Mouse (Mus musculus) midbrain, embryonic 11.5 days (tissue): Measurements from ENCODE around the gene Ralgds. TPM values are rescaled to one million over a fixed set of nuclear protein-coding genes. Genes with fewer than 3 reads are reported as not detected.

Experiments
- ATAC-seq: fragments of 200-750 bp; cut with Nextera tagmentation; 2 replicates; pipeline ENCODE4 v1.8.0; 2017; ENCODE audit warnings: moderate TSS enrichment, moderate library complexity; ENCODE audit not compliant: low FRiP score
- DNase-seq: peaks from one replicate; pipeline ENCODE4 v3.0.0; 2015; ENCODE audit warnings: low spot score; ENCODE audit errors: missing footprints
- H3K27ac ChIP-seq: fragments of 300-500 bp; sonication (generic); 2 replicates; pipeline ENCODE4 v1.5.1; 2014; ENCODE audit warnings: low read depth, low read length
- H3K27me3 ChIP-seq: fragments of 300-500 bp; sonication (generic); 2 replicates; pipeline ENCODE4 v1.6.1; 2014; ENCODE audit warnings: mild to moderate bottlenecking, low read length, moderate library complexity, mixed read lengths; ENCODE audit not compliant: control insufficient read depth, insufficient read depth
- H3K36me3 ChIP-seq: fragments of 300-500 bp; sonication (generic); 2 replicates; pipeline ENCODE4 v1.6.1; 2014; ENCODE audit warnings: mild to moderate bottlenecking, low read length, moderate library complexity, mixed read lengths; ENCODE audit not compliant: control insufficient read depth, insufficient read depth
- H3K4me1 ChIP-seq: fragments of 300-500 bp; sonication (generic); 2 replicates; pipeline ENCODE4 v1.6.1; 2014; ENCODE audit warnings: low read length; ENCODE audit not compliant: control insufficient read depth, insufficient read depth
- H3K4me2 ChIP-seq: fragments of 300-500 bp; sonication (generic); 2 replicates; pipeline ENCODE4 v1.6.1; 2014; ENCODE audit warnings: mild to moderate bottlenecking, moderate library complexity
- H3K4me3 ChIP-seq: fragments of 300-500 bp; sonication (generic); 2 replicates; pipeline ENCODE4 v1.5.1; 2014; ENCODE audit warnings: low read depth, low read length
- H3K9ac ChIP-seq: fragments of 300-500 bp; sonication (generic); 2 replicates; pipeline ENCODE4 v1.6.1; 2014; ENCODE audit warnings: low read length
- H3K9me3 ChIP-seq: fragments of 300-500 bp; sonication (generic); 2 replicates; pipeline ENCODE4 v1.6.1; 2016; ENCODE audit warnings: low read length; ENCODE audit not compliant: control insufficient read depth
- WGBS: fragments of 180-500 bp; shearing (Covaris S2); extraction: QIAGEN DNeasy Blood & Tissue Kit; methylation state at CpG from one replicate; pipeline ENCODE4 v1.1.7; 2014; 5-methylcytosine and 5-hydroxymethylcytosine counted together
- polyA plus RNA-seq: library from polyadenylated mRNA; unstranded; fragments of >200 nt; fragmentation: Nextera tagmentation; extraction: Ambion mirVana; gene quantifications from 2 replicates; pipeline ENCODE4 v1.2.1, GENCODE M21; 2014

The Ralgds gene
- polyA plus RNA-seq, 1 experiment from 2014 or later = 48.8 TPM

GRCm38 (mm10) chr2:28539949-28540348 lies 27.0 kb downstream of the Ralgds start:
- H3K4me1 ChIP-seq = peaks cover 39% of the 10 kb centered on the region
- peaks cover 13% of the 10 kb centered on the region for H3K36me3 ChIP-seq
- no peak overlapping the region for H3K9ac ChIP-seq
- no peaks in the 10 kb centered on the region for H3K27me3 ChIP-seq
- H3K4me2 ChIP-seq = no peak overlapping the region
- no peak for ATAC-seq
- no peak overlapping the region; the same call in 1 of the 2 replicates for H3K27ac ChIP-seq
- no peaks in the 10 kb centered on the region for H3K9me3 ChIP-seq
- DNase-seq = no peak
- WGBS = 83% methylated on average over 2 of the region's 2 CpGs
- no peak overlapping the region for H3K4me3 ChIP-seq

DNA sequence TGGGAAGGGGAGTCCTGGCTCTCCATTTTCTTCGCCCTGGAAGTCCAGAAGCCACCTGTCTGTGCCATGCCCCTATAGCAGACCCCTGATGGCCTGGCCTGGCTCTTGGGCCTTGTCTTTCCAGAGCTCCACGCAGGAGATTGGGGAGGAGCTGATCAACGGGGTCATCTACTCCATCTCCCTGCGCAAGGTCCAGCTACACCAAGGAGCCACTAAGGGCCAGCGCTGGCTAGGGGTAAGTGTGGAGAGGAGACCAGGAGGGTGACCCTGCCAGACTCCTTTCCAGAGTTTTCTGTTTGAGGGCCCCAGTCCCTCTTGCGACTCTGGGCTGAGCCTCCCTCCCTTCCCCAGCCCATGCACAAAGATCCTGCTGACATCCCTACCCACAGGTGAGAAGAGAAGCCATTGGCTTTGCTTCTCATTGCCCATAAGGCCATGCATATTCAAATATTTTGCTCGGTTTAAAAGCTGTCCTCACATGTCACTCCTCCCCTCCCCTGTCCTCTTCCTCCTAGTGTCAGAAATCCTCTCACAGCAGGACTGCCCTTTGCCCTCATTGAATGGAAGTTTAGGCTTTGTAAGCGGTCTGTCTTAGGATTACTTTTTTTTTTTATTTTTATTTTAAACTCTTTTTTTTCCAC lies 27.8 kb downstream of the Ralgds start:
- H3K4me2 ChIP-seq = no peak overlapping the region
- DNase-seq (no peak), ATAC-seq (no peak)
- H3K4me3 ChIP-seq = no peak overlapping the region
- H3K27me3 ChIP-seq = no peaks in the 10 kb centered on the region
- 74% methylated on average over 8 of the region's 8 CpGs for WGBS
- H3K4me1 ChIP-seq = peaks cover 32% of the 10 kb centered on the region
- no peak overlapping the region for H3K27ac ChIP-seq
- H3K9ac ChIP-seq = no peak overlapping the region
- H3K9me3 ChIP-seq = no peaks in the 10 kb centered on the region
- peaks cover 16% of the 10 kb centered on the region for H3K36me3 ChIP-seq

DNA sequence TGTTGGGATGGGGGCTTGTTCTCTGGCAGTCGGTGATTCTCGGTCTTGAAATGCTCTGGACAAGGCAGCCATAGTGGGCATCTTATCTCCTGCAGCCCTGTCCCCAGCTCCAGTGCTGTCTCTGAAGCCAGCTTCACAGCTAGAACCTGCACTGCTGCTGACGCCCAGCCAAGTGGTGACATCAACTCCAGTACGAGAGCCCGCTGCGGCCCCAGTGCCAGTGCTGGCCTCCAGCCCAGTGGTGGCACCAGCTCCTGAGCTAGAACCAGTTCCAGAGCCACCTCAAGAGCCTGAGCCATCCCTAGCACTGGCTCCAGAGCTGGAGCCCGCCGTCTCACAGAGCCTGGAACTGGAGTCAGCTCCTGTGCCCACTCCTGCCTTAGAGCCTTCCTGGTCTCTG lies 31.0 kb downstream of the Ralgds start:
- Histone ChIP-seq H3K4me1 (peaks cover 14% of the 10 kb centered on the region), H3K9ac (no peak overlapping the region), H3K4me3 (no peak overlapping the region), H3K27ac (no peak overlapping the region), H3K9me3 (no peaks in the 10 kb centered on the region), H3K27me3 (no peaks in the 10 kb centered on the region), H3K4me2 (no peak overlapping the region), H3K36me3 (peaks cover 20% of the 10 kb centered on the region)
- no peak for DNase-seq
- 93% methylated on average over 8 of the region's 8 CpGs for WGBS
- no peak for ATAC-seq

DNA sequence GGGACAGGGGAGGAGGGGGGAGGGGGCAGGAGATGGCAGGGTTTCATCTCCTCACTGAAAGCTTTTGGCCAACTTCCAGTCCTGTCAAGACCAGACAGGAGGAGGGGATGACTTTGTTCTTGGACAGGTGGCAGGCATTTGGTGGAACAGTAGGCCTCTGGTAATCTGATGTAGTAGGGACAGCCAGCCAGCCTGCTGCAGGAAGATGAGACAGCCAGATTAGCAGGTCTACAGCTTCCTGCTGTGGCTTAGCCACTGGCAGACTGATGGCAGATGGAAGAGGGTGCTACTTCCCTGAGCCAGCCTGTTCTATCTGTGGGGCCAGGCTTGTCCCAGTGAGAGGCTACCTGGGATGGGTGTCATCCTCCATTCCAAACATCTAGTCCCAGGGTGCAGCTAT lies 33.1 kb downstream of the Ralgds start:
- no peak overlapping the region for H3K4me3 ChIP-seq
- DNase-seq = no peak
- no peak overlapping the region for H3K4me2 ChIP-seq
- no peak overlapping the region for H3K9ac ChIP-seq
- H3K9me3 ChIP-seq = no peaks in the 10 kb centered on the region
- no peak for ATAC-seq
- H3K4me1 ChIP-seq = no peaks in the 10 kb centered on the region
- H3K27ac ChIP-seq = no peak overlapping the region
- peaks cover 39% of the 10 kb centered on the region for H3K36me3 ChIP-seq
- no peaks in the 10 kb centered on the region for H3K27me3 ChIP-seq

GRCm38 (mm10) chr2:28546560-28546959 lies 33.6 kb downstream of the Ralgds start:
- Histone ChIP-seq H3K9ac (no peak overlapping the region), H3K4me2 (no peak overlapping the region), H3K27me3 (no peaks in the 10 kb centered on the region), H3K27ac (no peak overlapping the region), H3K9me3 (no peaks in the 10 kb centered on the region), H3K4me3 (no peak overlapping the region), H3K36me3 (peaks cover 40% of the 10 kb centered on the region), H3K4me1 (no peaks in the 10 kb centered on the region)
- WGBS = 85% methylated on average over 6 of the region's 6 CpGs
- ATAC-seq = no peak
- DNase-seq = no peak

DNA sequence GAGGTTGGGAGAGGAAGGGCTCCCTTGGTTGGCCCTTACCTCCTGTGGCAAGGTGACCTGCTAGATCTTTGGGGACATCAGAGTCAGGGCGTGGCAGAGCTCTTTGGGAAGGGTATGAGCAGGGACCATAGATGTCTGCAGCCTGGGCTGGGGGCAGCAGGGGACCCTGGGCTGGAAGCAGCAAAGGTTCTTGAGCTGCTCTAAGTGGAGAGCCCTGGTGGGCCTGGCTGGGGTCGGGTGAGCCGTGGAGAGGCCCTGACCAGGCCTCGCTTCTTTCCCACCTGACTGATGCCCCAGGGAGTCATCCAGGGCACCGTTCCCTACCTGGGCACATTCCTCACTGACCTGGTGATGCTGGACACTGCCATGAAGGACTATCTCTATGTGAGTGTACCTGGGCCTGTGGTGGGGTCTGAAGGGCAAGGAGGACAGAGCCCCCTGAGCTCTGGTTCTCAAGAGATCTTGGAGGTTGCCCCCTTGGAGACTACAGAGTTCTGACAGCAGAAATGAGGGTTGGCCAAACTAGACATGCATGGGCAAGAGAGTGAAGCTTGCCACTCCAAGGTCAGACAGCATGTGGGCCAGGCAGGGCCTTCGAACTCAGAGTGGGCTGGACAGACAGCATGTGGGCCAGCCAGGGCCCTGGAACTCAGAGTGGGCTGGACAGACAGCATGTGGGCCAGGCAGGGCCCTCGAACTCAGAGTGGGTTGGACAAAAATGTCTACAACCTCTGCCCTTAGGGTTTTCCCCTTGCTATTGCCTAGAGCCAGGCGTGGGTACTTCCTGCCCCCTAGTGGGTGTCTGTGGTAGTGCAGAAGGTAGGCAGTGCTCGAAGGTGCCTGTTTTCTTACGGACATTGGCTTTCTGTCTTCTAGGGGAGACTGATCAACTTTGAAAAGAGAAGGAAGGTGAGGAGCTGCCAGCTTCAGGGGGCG lies 34.6 kb downstream of the Ralgds start:
- Histone ChIP-seq H3K4me2 (no peak overlapping the region), H3K27ac (no peak overlapping the region), H3K4me1 (no peaks in the 10 kb centered on the region), H3K36me3 (peaks cover 40% of the 10 kb centered on the region), H3K4me3 (no peak overlapping the region), H3K9me3 (no peaks in the 10 kb centered on the region), H3K27me3 (no peaks in the 10 kb centered on the region), H3K9ac (no peak overlapping the region)
- DNase-seq (peak; percentile 98), ATAC-seq (peak; percentile 49; the same call in 1 of the 2 replicates)
- 46% methylated on average over 11 of the region's 11 CpGs for WGBS

GRCm38 (mm10) chr2:28549157-28549556 lies 36.2 kb downstream of the Ralgds start:
- Histone ChIP-seq H3K4me2 (no peak overlapping the region), H3K9me3 (no peaks in the 10 kb centered on the region), H3K27me3 (no peaks in the 10 kb centered on the region), H3K36me3 (peaks cover 40% of the 10 kb centered on the region), H3K9ac (no peak overlapping the region), H3K27ac (no peak overlapping the region), H3K4me1 (no peaks in the 10 kb centered on the region), H3K4me3 (no peak overlapping the region)
- no peak for DNase-seq
- WGBS = 91% methylated on average over 13 of the region's 13 CpGs
- no peak for ATAC-seq

DNA sequence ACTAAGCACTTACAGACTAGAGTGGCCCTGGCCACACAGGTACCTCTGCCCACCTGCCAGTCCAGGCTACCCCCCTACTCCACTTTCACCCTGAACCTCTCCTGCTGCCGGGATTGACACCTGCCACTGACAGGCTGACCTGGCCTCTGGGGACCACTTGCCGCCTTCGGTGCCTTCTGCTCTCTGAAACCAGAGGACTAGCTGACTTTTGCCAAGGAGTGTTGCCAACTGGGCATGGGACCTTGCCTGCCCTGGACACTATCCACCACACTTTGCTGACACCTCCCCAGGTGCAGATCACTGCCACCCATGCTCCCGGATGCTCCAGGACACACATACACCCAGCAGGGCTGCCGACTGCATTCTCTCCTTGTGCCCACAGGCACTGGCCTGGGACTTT lies 39.4 kb downstream of the Ralgds start:
- no peaks in the 10 kb centered on the region for H3K4me1 ChIP-seq
- H3K27ac ChIP-seq = no peak overlapping the region
- H3K9ac ChIP-seq = no peak overlapping the region
- no peaks in the 10 kb centered on the region for H3K27me3 ChIP-seq
- peaks cover 35% of the 10 kb centered on the region for H3K36me3 ChIP-seq
- H3K9me3 ChIP-seq = no peaks in the 10 kb centered on the region
- 92% methylated on average over 5 of the region's 5 CpGs for WGBS
- DNase-seq (no peak), ATAC-seq (no peak)
- H3K4me2 ChIP-seq = no peak overlapping the region
- H3K4me3 ChIP-seq = no peak overlapping the region

- Histone ChIP-seq H3K27ac (no peak overlapping the region), H3K4me2 (no peak overlapping the region), H3K9ac (no peak overlapping the region), H3K4me3 (no peak overlapping the region), H3K9me3 (no peaks in the 10 kb centered on the region), H3K27me3 (no peaks in the 10 kb centered on the region), H3K4me1 (no peaks in the 10 kb centered on the region), H3K36me3 (peaks cover 8% of the 10 kb centered on the region; the same call in 1 of the 2 replicates)
- ATAC-seq (no peak), DNase-seq (no peak)
- 87% methylated on average over 5 of the region's 5 CpGs for WGBS
Observed at GRCm38 (mm10) chr2:28557452-28557851, 44.5 kb downstream of the Ralgds start.
